Comparison of ENCODE assay signal across 26 mouse cellular contexts in genomic region chr4:137990433-137990832, GRCm38 (mm10). TPM values are rescaled to one million over a fixed set of nuclear protein-coding genes. Genes with fewer than 3 reads are reported as not detected.
DNase-seq lines count a peak whose midpoint lies in the region; ATAC-seq and TF ChIP-seq lines count a peak whose summit lies in the region.
"Had no signal": no experiment of that assay in that cellular context is flagged by ENCODE, and none has a peak within 500 bp of the region (broad histone marks: within the 10 kb centered on the region; RNA-seq: fewer than 3 reads in every experiment).

No protein-coding gene starts in this region.

- H3K9me3 ChIP-seq in intestine, postnatal 0 days (ENCODE audit: control insufficient read depth), result no peaks in the 10 kb centered on the region
- no peaks in the 10 kb centered on the region for H3K9me3 ChIP-seq in intestine, embryonic 15.5 days
- H3K9me3 ChIP-seq in lung, postnatal 0 days (ENCODE audit: low read length), result no peaks in the 10 kb centered on the region
- no peaks in the 10 kb centered on the region for H3K9me3 ChIP-seq in MEL (replicated peaks; ENCODE audit: insufficient read depth, low read length)
- no peaks in the 10 kb centered on the region for H3K9me3 ChIP-seq in forebrain, embryonic 12.5 days
- H3K9me3 ChIP-seq: heart, embryonic 10.5 days; hindbrain, embryonic 13.5 days; limb, embryonic 12.5 days; neural tube, embryonic 15.5 days; stomach, embryonic 15.5 days had no signal

- H3K4me1 ChIP-seq in intestine, postnatal 0 days (replicated peaks; ENCODE audit: control insufficient read depth, insufficient read depth, low read length), result no peaks in the 10 kb centered on the region
- peaks cover 13% of the 10 kb centered on the region for H3K4me1 ChIP-seq in intestine, embryonic 15.5 days (replicated peaks)
- H3K4me1 ChIP-seq in lung, postnatal 0 days (ENCODE audit: insufficient read depth, low read depth, low read length), result peaks cover 9% of the 10 kb centered on the region; the same call in 1 of the 2 replicates
- H3K4me1 ChIP-seq in MEL (ENCODE audit: control insufficient read depth in 1 of 2, insufficient read depth in 2 of 2, low read length in 2 of 2), result peaks cover 0 to 21% of the 10 kb centered on the region in 2 experiments; a peak in 3 of 4 replicates
- H3K4me1 ChIP-seq in forebrain, embryonic 12.5 days, result peaks cover 23% of the 10 kb centered on the region

- peak; percentile 53 for TF ChIP-seq RAD21 in MEL (IDR thresholded peaks at IDR 0.05; ENCODE audit: low read depth, low read length)

- H3K36me3 ChIP-seq in intestine, postnatal 0 days (ENCODE audit: control insufficient read depth, insufficient read depth), result no peaks in the 10 kb centered on the region
- H3K36me3 ChIP-seq in intestine, embryonic 15.5 days, result no peaks in the 10 kb centered on the region
- no peaks in the 10 kb centered on the region for H3K36me3 ChIP-seq in lung, postnatal 0 days (ENCODE audit: insufficient read depth, low read length)
- H3K36me3 ChIP-seq in MEL (ENCODE audit: control insufficient read depth in 1 of 2, insufficient read depth in 2 of 2, low read length in 2 of 2), result peaks cover 0 to 10% of the 10 kb centered on the region in 2 experiments; a peak in 2 of 4 replicates
- no peaks in the 10 kb centered on the region for H3K36me3 ChIP-seq in forebrain, embryonic 12.5 days (replicated peaks)
- H3K36me3 ChIP-seq: heart, embryonic 10.5 days; hindbrain, embryonic 13.5 days; neural tube, embryonic 15.5 days; stomach, embryonic 15.5 days had no signal

- TF ChIP-seq CTCF in intestine, postnatal 0 days (IDR thresholded peaks at IDR 0.05; ENCODE audit: low read depth), result peak; percentile 31; the same call in 1 of the 2 replicates
- TF ChIP-seq CTCF in lung, postnatal 0 days (IDR thresholded peaks at IDR 0.05), result 0 out of 2 replicates have a peak, but pooled peaks have one; percentile 19
- peak; percentile 29 to 58 (median 31); a peak in 4 of 6 replicates for TF ChIP-seq CTCF in MEL (IDR thresholded peaks at IDR 0.05 in 2 of 3, conservative IDR thresholded peaks at IDR 0.05 in 1 of 3; ENCODE audit: control insufficient read depth in 1 of 3, insufficient read depth in 1 of 3, low read depth in 2 of 3, low read length in 3 of 3, poor library complexity in 1 of 3, severe bottlenecking in 1 of 3)

- TF ChIP-seq EP300 in lung, postnatal 0 days (IDR thresholded peaks at IDR 0.05), result no peak
- no peak for TF ChIP-seq EP300 in MEL (IDR thresholded peaks at IDR 0.05; ENCODE audit: low read depth in 1 of 2, low read length in 2 of 2)

- H3K79me2 ChIP-seq in MEL (ENCODE audit: control insufficient read depth, insufficient read depth, low read length, poor library complexity), result peaks cover 21% of the 10 kb centered on the region

- no peak for TF ChIP-seq POLR2A in MEL (IDR thresholded peaks at IDR 0.05; ENCODE audit: control insufficient read depth in 1 of 2, insufficient read depth in 1 of 2, low read depth in 1 of 2, low read length in 2 of 2, poor library complexity in 1 of 2)

- no peak overlapping the region for H3K4me3 ChIP-seq in intestine, postnatal 0 days (ENCODE audit: low read depth, low read length)
- H3K4me3 ChIP-seq in intestine, embryonic 15.5 days (replicated peaks), result no peak overlapping the region
- no peak overlapping the region for H3K4me3 ChIP-seq in lung, postnatal 0 days (ENCODE audit: low read depth, low read length)
- H3K4me3 ChIP-seq in MEL (ENCODE audit: control insufficient read depth in 1 of 2, insufficient read depth in 1 of 2, low read depth in 2 of 2, low read length in 2 of 2), result no peak overlapping the region
- no peak overlapping the region for H3K4me3 ChIP-seq in forebrain, embryonic 12.5 days (replicated peaks)
- H3K4me3 ChIP-seq: heart, embryonic 10.5 days; hindbrain, embryonic 13.5 days; limb, embryonic 12.5 days; neural tube, embryonic 15.5 days; stomach, embryonic 15.5 days had no signal

- 0 out of 2 replicates have a peak, but pooled peaks cover 3% of the 10 kb centered on the region for H3K27me3 ChIP-seq in intestine, postnatal 0 days (replicated peaks; ENCODE audit: control insufficient read depth, insufficient read depth, low read length)
- peaks cover 3% of the 10 kb centered on the region; the same call in 1 of the 2 replicates for H3K27me3 ChIP-seq in intestine, embryonic 15.5 days (replicated peaks)
- H3K27me3 ChIP-seq in lung, postnatal 0 days (replicated peaks; ENCODE audit: insufficient read depth, low read length), result no peaks in the 10 kb centered on the region
- no peaks in the 10 kb centered on the region for H3K27me3 ChIP-seq in MEL (ENCODE audit: control insufficient read depth in 1 of 2, insufficient read depth in 2 of 2, low read length in 2 of 2)
- peaks cover 5% of the 10 kb centered on the region for H3K27me3 ChIP-seq in forebrain, embryonic 12.5 days
- H3K27me3 ChIP-seq: hindbrain, embryonic 13.5 days; neural tube, embryonic 15.5 days had no signal

- WGBS in intestine, postnatal 0 days, result 86% methylated on average over 4 of the region's 4 CpGs
- WGBS in intestine, embryonic 15.5 days, result 83% methylated on average over 4 of the region's 4 CpGs
- 79% methylated on average over 4 of the region's 4 CpGs for WGBS in lung, postnatal 0 days
- 83% methylated on average over 4 of the region's 4 CpGs for WGBS in forebrain, embryonic 12.5 days

- no peak for ATAC-seq in intestine, postnatal 0 days
- no peak for ATAC-seq in intestine, embryonic 15.5 days
- ATAC-seq in lung, postnatal 0 days, result no peak
- no peak for ATAC-seq in forebrain, embryonic 12.5 days (ENCODE audit: low FRiP score)
- ATAC-seq: activated CD4-positive, CD25-positive, alpha-beta regulatory T cell, adult 4 months; forebrain, embryonic 14.5 days had no signal

- no peak overlapping the region for H3K9ac ChIP-seq in intestine, postnatal 0 days (ENCODE audit: low read depth, low read length)
- H3K9ac ChIP-seq in intestine, embryonic 15.5 days, result no peak overlapping the region
- no peak overlapping the region for H3K9ac ChIP-seq in lung, postnatal 0 days (replicated peaks; ENCODE audit: low read depth)
- H3K9ac ChIP-seq in MEL (ENCODE audit: control insufficient read depth, low read depth, low read length, poor library complexity, severe bottlenecking), result no peak overlapping the region
- no peak overlapping the region for H3K9ac ChIP-seq in forebrain, embryonic 12.5 days
- H3K9ac ChIP-seq: hindbrain, embryonic 13.5 days; neural tube, embryonic 15.5 days; stomach, embryonic 15.5 days had no signal

- no peak overlapping the region for H3K4me2 ChIP-seq in intestine, postnatal 0 days (replicated peaks; ENCODE audit: low read depth)
- no peak overlapping the region for H3K4me2 ChIP-seq in intestine, embryonic 15.5 days (replicated peaks)
- no peak overlapping the region for H3K4me2 ChIP-seq in lung, postnatal 0 days (replicated peaks; ENCODE audit: low read depth, low read length)
- no peak overlapping the region for H3K4me2 ChIP-seq in forebrain, embryonic 12.5 days
- H3K4me2 ChIP-seq: hindbrain, embryonic 13.5 days; limb, embryonic 12.5 days; neural tube, embryonic 15.5 days; stomach, embryonic 15.5 days had no signal

- no peak for DNase-seq in lung, postnatal 0 days (ENCODE audit: low spot score)
- no peak for DNase-seq in lung, postnatal 25 days (ENCODE audit: low spot score)
- DNase-seq in MEL (ENCODE audit: low read depth, low spot score), result peak; percentile 46
- DNase-seq in induced T-regulatory cell, adult 2 months (ENCODE audit: low read depth), result peak; percentile 26
- no peak for DNase-seq in spleen, postnatal 10 days (ENCODE audit: low spot score in 2 of 2)
- DNase-seq: adrenal gland, adult 2 months; B cell, adult 2 months; cerebellum, adult 8-10 months; cerebellum, postnatal 25 days; heart, postnatal 4 days; kidney, postnatal 25 days; midbrain, embryonic 14.5 days; retina, postnatal 1 day; right cerebral cortex, postnatal 14 days; thymus, postnatal 14 days had no signal

- H3K27ac ChIP-seq in intestine, postnatal 0 days (ENCODE audit: low read depth, low read length), result no peak overlapping the region
- no peak overlapping the region for H3K27ac ChIP-seq in intestine, embryonic 15.5 days
- H3K27ac ChIP-seq in lung, postnatal 0 days (ENCODE audit: low read length), result no peak overlapping the region
- H3K27ac ChIP-seq in MEL (ENCODE audit: control insufficient read depth, low read depth, low read length), result no peak overlapping the region
- no peak overlapping the region for H3K27ac ChIP-seq in forebrain, embryonic 12.5 days
- H3K27ac ChIP-seq: heart, embryonic 10.5 days; hindbrain, embryonic 13.5 days; limb, embryonic 12.5 days; macrophage; neural tube, embryonic 15.5 days; stomach, embryonic 15.5 days had no signal

TF ChIP-seq in MEL, 35 proteins besides CTCF, POLR2A, EP300 and RAD21:
- TF ChIP-seq SMC3 (IDR thresholded peaks at IDR 0.05; ENCODE audit: low read depth, low read length), result peak; percentile 43; the same call in 1 of the 2 replicates
- no peak for TF ChIP-seq POLR2AphosphoS2 (IDR thresholded peaks at IDR 0.05; ENCODE audit: low read length)

RNA-seq across cellular contexts. Expression of gene Eif4g3, which starts 2.4 kb away (rescaled TPM):
- 11.9 and 12.5 TPM in 2 replicates for polyA plus RNA-seq in intestine, postnatal 0 days (2015; fragmentation: Nextera tagmentation; extraction: Ambion mirVana)
- 24.2 and 25.1 TPM in 2 replicates for polyA plus RNA-seq in intestine, embryonic 15.5 days (2015; fragmentation: Nextera tagmentation; extraction: Ambion mirVana)
- 17.2 and 18.2 TPM in 2 replicates for polyA plus RNA-seq in lung, postnatal 0 days (2015; fragmentation: Nextera tagmentation; extraction: Ambion mirVana)
- 22.8 and 27.8 TPM in 2 replicates for total RNA-seq in MEL (2012; rRNA removed)
- 10 to 100 TPM in 1 of 2 experiments, not detected in 1; 63.7 TPM for polyA plus RNA-seq in MEL (2012; ENCODE audit: insufficient read depth in 1 of 2, insufficient read length in 2 of 2, low read depth in 1 of 2, low replicate concordance in 2 of 2, missing spikeins in 1 of 2)
- 58.0 and 60.5 TPM in 2 replicates for polyA plus RNA-seq in forebrain, embryonic 12.5 days (2016; fragmentation: Nextera tagmentation; extraction: Ambion mirVana)

Comparison
In these comparisons a context has a peak if more than half of its experiments do, and no peak if none do; other contexts are left out.
1. DNase-seq: peak in MEL (single experiment) and induced T-regulatory cell, adult 2 months (single experiment); none in lung, postnatal 0 days (single experiment), lung, postnatal 25 days (single experiment) and spleen, postnatal 10 days (0 of 2).
2. Peak in every context shown above with its lines, with median percentiles within 50 percentile points of each other: CTCF ChIP-seq.